Mouse (Mus musculus): ENCODE results near the gene Snrpd2. TPM values are rescaled to one million over a fixed set of nuclear protein-coding genes. Genes with fewer than 3 reads are reported as not detected.
A peak's percentile ranks its signal among the peaks of the same experiment; 100 is the strongest.

The Snrpd2 gene
- total RNA-seq, 1 experiment from 2014 or later = 42.9 TPM

- 0 out of 2 replicates have a peak, but pooled peaks have one; percentile 47 for ATAC-seq (replicated peaks; ENCODE audit: insufficient number of reproducible peaks, low FRiP score, low TSS enrichment, poor library complexity, severe bottlenecking)
These were observed 23.4 kb downstream of the Snrpd2 start for GRCm38 (mm10) chr7:19172874-19173273.

GRCm38 (mm10) chr7:19175708-19176515 lies 26.4 kb downstream of the Snrpd2 start, which contains the start of gene Eml2:
Eml2 (plus strand) TSS chr7:19176421.
- ATAC-seq (replicated peaks; ENCODE audit: insufficient number of reproducible peaks, low FRiP score, low TSS enrichment, poor library complexity, severe bottlenecking) = no peak

GRCm38 (mm10) chr7:19176516-19176947 lies 27.0 kb downstream of the Snrpd2 start:
- no peak for ATAC-seq (replicated peaks; ENCODE audit: insufficient number of reproducible peaks, low FRiP score, low TSS enrichment, poor library complexity, severe bottlenecking)

- no peak for ATAC-seq (replicated peaks; ENCODE audit: insufficient number of reproducible peaks, low FRiP score, low TSS enrichment, poor library complexity, severe bottlenecking)
These were observed 27.7 kb downstream of the Snrpd2 start for GRCm38 (mm10) chr7:19177216-19177615.

- no peak for ATAC-seq (replicated peaks; ENCODE audit: insufficient number of reproducible peaks, low FRiP score, low TSS enrichment, poor library complexity, severe bottlenecking)
These were observed 28.5 kb downstream of the Snrpd2 start for GRCm38 (mm10) chr7:19178035-19178434.

- ATAC-seq (replicated peaks; ENCODE audit: insufficient number of reproducible peaks, low FRiP score, low TSS enrichment, poor library complexity, severe bottlenecking) = peak; percentile 57
These were observed 29.0 kb downstream of the Snrpd2 start for GRCm38 (mm10) chr7:19178443-19179092.

- ATAC-seq (replicated peaks; ENCODE audit: insufficient number of reproducible peaks, low FRiP score, low TSS enrichment, poor library complexity, severe bottlenecking) = peak; percentile 40; the same call in 1 of the 2 replicates
These were observed 29.7 kb downstream of the Snrpd2 start for GRCm38 (mm10) chr7:19179173-19179572.

GRCm38 (mm10) chr7:19179936-19180335 lies 30.4 kb downstream of the Snrpd2 start:
- ATAC-seq (replicated peaks; ENCODE audit: insufficient number of reproducible peaks, low FRiP score, low TSS enrichment, poor library complexity, severe bottlenecking) = no peak

- peak; percentile 23; the same call in 1 of the 2 replicates for ATAC-seq (replicated peaks; ENCODE audit: insufficient number of reproducible peaks, low FRiP score, low TSS enrichment, poor library complexity, severe bottlenecking)
These were observed 31.4 kb downstream of the Snrpd2 start for GRCm38 (mm10) chr7:19180862-19181429.

- no peak for ATAC-seq (replicated peaks; ENCODE audit: insufficient number of reproducible peaks, low FRiP score, low TSS enrichment, poor library complexity, severe bottlenecking)
These were observed 34.7 kb downstream of the Snrpd2 start for GRCm38 (mm10) chr7:19184250-19184649.

- ATAC-seq (replicated peaks; ENCODE audit: insufficient number of reproducible peaks, low FRiP score, low TSS enrichment, poor library complexity, severe bottlenecking) = no peak
These were observed 35.2 kb downstream of the Snrpd2 start for GRCm38 (mm10) chr7:19184758-19185157.

- no peak for ATAC-seq (replicated peaks; ENCODE audit: insufficient number of reproducible peaks, low FRiP score, low TSS enrichment, poor library complexity, severe bottlenecking)
These were observed 45.2 kb downstream of the Snrpd2 start for GRCm38 (mm10) chr7:19194676-19195075.

- no peak for ATAC-seq (replicated peaks; ENCODE audit: insufficient number of reproducible peaks, low FRiP score, low TSS enrichment, poor library complexity, severe bottlenecking)
These were observed 47.2 kb downstream of the Snrpd2 start for GRCm38 (mm10) chr7:19196676-19197075.

- no peak for ATAC-seq (replicated peaks; ENCODE audit: insufficient number of reproducible peaks, low FRiP score, low TSS enrichment, poor library complexity, severe bottlenecking)
These were observed 48.5 kb downstream of the Snrpd2 start for GRCm38 (mm10) chr7:19197985-19198384.

- ATAC-seq (replicated peaks; ENCODE audit: insufficient number of reproducible peaks, low FRiP score, low TSS enrichment, poor library complexity, severe bottlenecking) = no peak
These were observed 52.1 kb downstream of the Snrpd2 start for GRCm38 (mm10) chr7:19201660-19202059.

- no peak for ATAC-seq (replicated peaks; ENCODE audit: insufficient number of reproducible peaks, low FRiP score, low TSS enrichment, poor library complexity, severe bottlenecking)
These were observed 52.7 kb downstream of the Snrpd2 start for GRCm38 (mm10) chr7:19202065-19202850.

Measured in monocyte, adult 5-6 weeks (primary cell).